Mouse (Mus musculus) stomach, postnatal 0 days (tissue): Measurements from ENCODE around the gene Arhgap1. TPM values are rescaled to one million over a fixed set of nuclear protein-coding genes. Genes with fewer than 3 reads are reported as not detected.
A peak's percentile ranks its signal among the peaks of the same experiment; 100 is the strongest.

Experiments used
- ATAC-seq: fragments of 200-750 bp; cut with Nextera tagmentation; 2 replicates; pipeline ENCODE4 v1.8.0; 2017; ENCODE audit not compliant: low FRiP score, low TSS enrichment
- DNase-seq: peaks from one replicate; pipeline ENCODE4 v3.0.0-alpha.2; 2016; ENCODE audit warnings: low spot score
- H3K27ac ChIP-seq: fragments of 300-500 bp; sonication (generic); replicated peaks from 2 replicates; pipeline ENCODE4 v1.5.1; 2014; ENCODE audit warnings: mild to moderate bottlenecking, control low read depth
- H3K27me3 ChIP-seq: fragments of 300-500 bp; sonication (generic); 2 replicates; pipeline ENCODE4 v1.6.1; 2014; ENCODE audit warnings: low read length; ENCODE audit not compliant: control insufficient read depth, insufficient read depth
- H3K36me3 ChIP-seq: fragments of 300-500 bp; sonication (generic); 2 replicates; pipeline ENCODE4 v1.6.1; 2014; ENCODE audit warnings: low read length, mixed read lengths; ENCODE audit not compliant: control insufficient read depth, insufficient read depth
- H3K4me1 ChIP-seq: fragments of 300-500 bp; sonication (generic); replicated peaks from 2 replicates; pipeline ENCODE4 v1.6.1; 2014; ENCODE audit warnings: antibody characterized with exemption; ENCODE audit not compliant: control insufficient read depth, insufficient read depth
- H3K4me2 ChIP-seq: fragments of 300-500 bp; sonication (generic); replicated peaks from 2 replicates; pipeline ENCODE4 v1.6.1; 2014; ENCODE audit warnings: low read depth, mild to moderate bottlenecking, control low read depth, moderate library complexity
- H3K4me3 ChIP-seq: fragments of 300-500 bp; sonication (generic); 2 replicates; pipeline ENCODE4 v1.5.1; 2014; ENCODE audit warnings: low read depth, low read length, control low read depth
- H3K9ac ChIP-seq: fragments of 300-500 bp; sonication (generic); 2 replicates; pipeline ENCODE4 v1.6.1; 2014; ENCODE audit warnings: mild to moderate bottlenecking, low read length, control low read depth, mixed read lengths
- H3K9me3 ChIP-seq: fragments of 300-500 bp; sonication (generic); 2 replicates; pipeline ENCODE4 v1.6.1; 2016; ENCODE audit warnings: low read length; ENCODE audit not compliant: control insufficient read depth
- CTCF ChIP-seq: IDR thresholded peaks from 2 replicates; pipeline ENCODE4 v1.5.1; 2016; ENCODE audit warnings: antibody characterized with exemption, low read depth, mild to moderate bottlenecking, moderate library complexity
- EP300 ChIP-seq: optimal IDR thresholded peaks from 2 replicates; pipeline ENCODE3; 2016; ENCODE audit warnings: antibody characterized with exemption
- WGBS: fragments of 180-500 bp; shearing (Covaris S2); extraction: QIAGEN DNeasy Blood & Tissue Kit; methylation state at CpG from one replicate; pipeline ENCODE4 v1.1.7; 2014; 5-methylcytosine and 5-hydroxymethylcytosine counted together
- polyA plus RNA-seq: library from polyadenylated mRNA; unstranded; fragments of >200 nt; fragmentation: Nextera tagmentation; extraction: Ambion mirVana; gene quantifications from 2 replicates; pipeline ENCODE4 v1.2.1, GENCODE M21; 2015

Arhgap1 gene
- polyA plus RNA-seq, 1 experiment from 2014 or later, result 98.9 TPM

DNA sequence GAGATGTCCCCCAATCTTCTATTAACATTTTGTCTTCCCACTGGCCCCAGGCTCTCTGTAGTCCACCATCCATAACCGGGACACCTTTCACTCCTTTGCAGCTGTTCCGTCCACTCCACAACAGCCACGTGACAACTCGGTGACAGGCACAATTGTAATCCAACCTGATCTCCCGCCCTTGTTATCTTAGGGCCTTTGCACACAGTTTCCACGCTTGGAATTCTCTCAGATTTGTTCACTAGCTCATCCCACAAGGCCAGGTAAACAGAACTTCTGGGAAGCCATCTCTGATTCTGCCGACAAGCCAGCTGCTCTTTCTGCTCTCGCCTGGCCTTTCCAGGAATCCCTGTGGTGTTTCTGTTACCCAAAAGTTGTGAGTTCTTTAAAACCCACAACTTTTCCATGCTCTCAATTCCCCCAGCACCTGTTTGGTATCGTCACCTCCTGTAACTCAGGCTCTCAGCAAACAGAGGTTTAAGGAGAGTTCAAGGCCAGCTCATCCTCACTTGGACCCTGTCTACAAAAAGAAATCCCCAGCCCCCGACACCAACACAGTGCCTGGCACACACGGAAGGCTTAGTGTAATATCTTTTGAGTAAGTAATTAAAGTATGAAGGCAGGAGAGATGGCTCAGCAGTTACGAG is 16.2 kb upstream of the Arhgap1 start:
- Histone ChIP-seq H3K27ac (no peak overlapping the region), H3K4me1 (no peaks in the 10 kb centered on the region), H3K4me2 (no peak overlapping the region), H3K9me3 (no peaks in the 10 kb centered on the region), H3K36me3 (no peaks in the 10 kb centered on the region), H3K4me3 (no peak overlapping the region), H3K9ac (no peak overlapping the region), H3K27me3 (no peaks in the 10 kb centered on the region)
- TF ChIP-seq EP300 (no peak), CTCF (no peak)
- whole genome bisulfite sequencing, result 54% methylated on average over 12 of the region's 12 CpGs
- DNase-seq (no peak), ATAC-seq (no peak)

- Histone ChIP-seq H3K4me1 (no peaks in the 10 kb centered on the region), H3K4me2 (no peak overlapping the region), H3K9me3 (no peaks in the 10 kb centered on the region), H3K27ac (no peak overlapping the region), H3K4me3 (no peak overlapping the region), H3K36me3 (no peaks in the 10 kb centered on the region), H3K27me3 (no peaks in the 10 kb centered on the region), H3K9ac (no peak overlapping the region)
- ATAC-seq (no peak), DNase-seq (no peak)
- WGBS, result 66% methylated on average over 9 of the region's 9 CpGs
- TF ChIP-seq CTCF (no peak), EP300 (no peak)
These were observed 14.8 kb upstream of the Arhgap1 start for GRCm38 (mm10) chr2:91634841-91635240.

DNA sequence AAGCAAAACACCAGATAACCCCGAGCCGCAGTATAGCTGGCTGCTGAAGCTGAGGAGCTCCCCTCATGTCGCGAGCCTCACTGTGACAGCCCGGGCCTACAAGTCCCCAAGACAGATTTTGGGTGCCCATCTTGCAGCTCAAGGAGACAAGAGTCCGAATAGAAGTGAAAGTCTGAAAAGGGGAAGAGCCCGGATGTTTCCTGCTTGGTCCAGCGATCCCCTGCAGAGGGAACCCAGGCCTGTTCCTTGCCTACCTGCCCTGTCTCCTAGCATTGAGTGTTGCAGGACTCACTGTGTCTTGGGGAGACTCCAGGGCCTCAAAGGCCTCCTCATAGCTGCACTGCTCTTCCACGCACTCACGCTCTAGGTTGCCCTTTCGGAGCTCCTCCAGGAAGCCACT is 14.2 kb upstream of the Arhgap1 start:
- 83% methylated on average over 11 of the region's 11 CpGs for WGBS
- H3K4me2 ChIP-seq, result no peak overlapping the region
- no peaks in the 10 kb centered on the region for H3K36me3 ChIP-seq
- no peaks in the 10 kb centered on the region for H3K4me1 ChIP-seq
- no peak overlapping the region for H3K9ac ChIP-seq
- H3K27me3 ChIP-seq, result no peaks in the 10 kb centered on the region
- DNase-seq (no peak), ATAC-seq (no peak)
- no peak for TF ChIP-seq CTCF
- no peak for TF ChIP-seq EP300
- peak overlapping the region; percentile 63; the same call in 1 of the 2 replicates for H3K27ac ChIP-seq
- H3K9me3 ChIP-seq, result no peaks in the 10 kb centered on the region
- H3K4me3 ChIP-seq, result no peak overlapping the region

DNA sequence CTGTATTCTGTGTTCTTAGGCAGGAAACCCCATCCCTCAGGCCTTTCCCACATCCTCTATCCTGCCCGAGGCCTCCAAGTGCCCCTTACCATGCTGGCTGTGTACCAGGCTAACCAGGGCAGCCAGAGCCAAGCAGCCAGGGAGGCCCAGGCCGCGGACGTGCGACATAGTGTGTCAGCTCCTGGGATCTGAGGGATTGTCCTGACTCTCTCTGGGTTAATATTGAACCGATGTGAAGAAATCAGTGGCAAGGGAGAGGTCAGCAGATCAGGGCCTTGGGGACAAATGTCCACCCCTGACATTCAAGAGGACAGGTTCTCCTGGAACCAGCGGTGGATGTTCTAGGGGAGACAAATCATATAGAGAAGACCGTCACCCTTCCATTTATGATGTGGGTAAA is 13.4 kb upstream of the Arhgap1 start, which contains the start of gene F2:
Gene F2, minus strand, starts transcription at position 186 of the 400 bp plus-strand sequence.
- no peak for DNase-seq
- TF ChIP-seq CTCF (no peak), EP300 (no peak)
- 59% methylated on average over 8 of the region's 8 CpGs for WGBS

DNA sequence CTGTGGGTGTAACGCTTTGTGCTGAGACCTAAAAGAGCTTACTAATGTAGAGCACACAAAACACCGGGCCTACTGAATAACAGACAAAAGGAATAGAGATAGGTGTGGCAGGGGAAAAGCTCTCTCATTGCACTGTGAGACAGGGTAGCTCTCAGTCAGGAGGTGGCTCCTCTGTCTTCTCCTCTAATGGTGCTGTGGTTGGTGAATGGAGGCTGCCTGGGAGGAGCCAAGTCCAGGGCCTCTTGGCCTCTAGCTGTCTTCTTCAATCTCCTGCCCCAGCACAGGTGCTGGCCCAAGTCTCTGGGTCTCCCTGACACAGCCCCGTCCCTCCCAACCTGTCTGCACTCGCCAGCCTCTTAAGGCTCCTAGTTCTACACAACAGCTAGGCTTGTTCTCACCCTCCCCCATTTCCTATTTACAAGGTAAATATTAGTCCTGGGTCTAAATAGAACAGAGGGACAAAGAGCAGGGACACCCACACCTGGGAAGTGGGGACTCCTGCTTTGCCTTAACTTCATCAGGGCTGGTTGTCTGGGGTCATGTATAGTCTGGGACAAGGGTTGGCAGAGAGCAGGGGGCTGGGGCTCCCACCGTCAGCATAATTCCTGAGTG is 12.8 kb upstream of the Arhgap1 start:
- H3K27ac ChIP-seq, result peak overlapping the region; percentile 81
- H3K36me3 ChIP-seq, result no peaks in the 10 kb centered on the region
- DNase-seq (peak; percentile 55), ATAC-seq (peak; percentile 86)
- H3K9ac ChIP-seq, result no peak overlapping the region
- no peak overlapping the region for H3K4me2 ChIP-seq
- 59% methylated on average over 5 of the region's 5 CpGs for WGBS
- H3K9me3 ChIP-seq, result no peaks in the 10 kb centered on the region
- no peaks in the 10 kb centered on the region for H3K27me3 ChIP-seq
- H3K4me3 ChIP-seq, result no peak overlapping the region
- H3K4me1 ChIP-seq, result no peaks in the 10 kb centered on the region
- TF ChIP-seq EP300, result no peak
- TF ChIP-seq CTCF, result no peak

More for the DNA sequence above, 13.4 kb upstream of the Arhgap1 start, which contains the start of gene F2:
- H3K4me1 ChIP-seq, result no peaks in the 10 kb centered on the region
- H3K4me2 ChIP-seq, result no peak within 1 kb of the TSS
- H3K9ac ChIP-seq, result no peak within 1 kb of the TSS
- H3K36me3 ChIP-seq, result no peaks in the 10 kb centered on the region
- ATAC-seq, result no peak
- H3K4me3 ChIP-seq, result no peak within 1 kb of the TSS
- no peaks in the 10 kb centered on the region for H3K27me3 ChIP-seq
- H3K27ac ChIP-seq, result peak within 1 kb of the TSS; percentile 81
- H3K9me3 ChIP-seq, result no peaks in the 10 kb centered on the region

DNA sequence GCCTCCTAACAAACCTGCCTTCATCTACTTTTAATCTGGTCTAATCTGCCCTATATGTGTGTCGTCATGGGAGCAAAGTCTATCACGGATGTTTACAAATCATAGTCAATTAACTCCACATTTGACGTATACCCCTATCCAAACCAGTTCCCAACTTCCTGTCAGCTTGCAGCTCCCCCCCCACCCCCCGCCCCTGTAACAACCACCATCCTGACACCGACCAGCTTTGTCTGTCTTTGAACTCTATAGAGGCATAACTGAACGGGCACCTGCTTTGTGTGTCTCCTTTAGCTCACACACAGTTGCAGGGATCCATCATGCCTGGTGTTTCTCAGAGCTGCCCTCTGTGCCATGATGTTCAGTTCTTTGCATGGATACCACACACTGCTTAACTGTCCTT is 10.7 kb upstream of the Arhgap1 start:
- Histone ChIP-seq H3K36me3 (no peaks in the 10 kb centered on the region), H3K4me2 (no peak overlapping the region), H3K27ac (no peak overlapping the region), H3K9ac (no peak overlapping the region), H3K4me3 (no peak overlapping the region), H3K9me3 (no peaks in the 10 kb centered on the region), H3K27me3 (no peaks in the 10 kb centered on the region), H3K4me1 (no peaks in the 10 kb centered on the region)
- ATAC-seq (peak; percentile 36), DNase-seq (no peak)
- TF ChIP-seq EP300 (no peak), CTCF (no peak)
- 52% methylated on average over 6 of the region's 6 CpGs for WGBS
